Mouse (Mus musculus) gastrocnemius, adult 18-20 months (tissue): ENCODE results near the gene Ccnb2. TPM values are rescaled to one million over a fixed set of nuclear protein-coding genes. Genes with fewer than 3 reads are reported as not detected.

ENCODE experiments used
- DNase-seq: peaks from one replicate; pipeline ENCODE4 v3.0.0; 2021; ENCODE audit warnings: low spot score
- microRNA-seq: library from miRNA; unstranded; fragments of <30 nt; microRNA quantifications from one replicate; pipeline ENCODE4 v1.2.0, GENCODE M21; 2021
- total RNA-seq, 2 experiments: library from RNA; stranded (reverse); gene quantifications; 2 replicates each; pipeline ENCODE4 v1.2.3; 2021

Gene Ccnb2
- total RNA-seq, 2 experiments from 2014 or later: 0.14 TPM; not detected in 1

DNA sequence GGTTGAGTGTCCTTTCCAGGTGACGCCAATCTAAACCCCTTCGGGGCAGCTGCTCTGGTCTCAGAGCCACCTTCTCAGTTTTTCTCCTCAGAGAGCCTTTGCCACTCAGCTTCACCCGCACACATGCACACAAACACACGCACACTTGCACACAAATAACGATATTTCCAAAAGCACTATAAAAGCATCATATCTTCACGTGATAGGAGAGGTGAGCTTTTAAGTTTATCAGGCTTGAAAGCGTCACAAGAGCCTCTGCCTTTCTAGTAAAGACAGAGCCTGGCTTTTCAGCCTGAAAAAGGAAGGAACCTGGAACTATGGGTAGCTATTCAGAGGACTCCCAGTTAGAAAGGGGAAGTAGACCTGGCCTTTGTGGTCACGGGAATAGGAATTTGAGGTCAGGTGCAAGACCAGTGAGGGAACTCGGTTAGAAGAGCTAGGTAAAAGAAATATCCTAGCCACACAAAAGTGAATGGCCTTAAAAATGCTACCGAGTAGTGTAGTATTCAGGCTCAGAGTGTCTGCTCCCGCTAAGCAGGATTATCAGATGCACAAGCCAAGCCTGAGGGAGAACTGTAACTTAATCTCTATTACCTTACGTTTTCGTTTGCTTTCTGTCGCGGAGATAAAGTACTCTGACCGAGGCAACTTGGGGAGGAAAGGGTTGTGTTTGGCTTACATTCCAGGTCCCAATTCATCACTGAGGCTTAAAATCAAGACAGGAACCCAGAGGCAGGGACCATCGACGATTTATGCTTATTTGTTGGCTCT lies 36.2 kb downstream of the Ccnb2 start:
- DNase-seq: no peak

DNA sequence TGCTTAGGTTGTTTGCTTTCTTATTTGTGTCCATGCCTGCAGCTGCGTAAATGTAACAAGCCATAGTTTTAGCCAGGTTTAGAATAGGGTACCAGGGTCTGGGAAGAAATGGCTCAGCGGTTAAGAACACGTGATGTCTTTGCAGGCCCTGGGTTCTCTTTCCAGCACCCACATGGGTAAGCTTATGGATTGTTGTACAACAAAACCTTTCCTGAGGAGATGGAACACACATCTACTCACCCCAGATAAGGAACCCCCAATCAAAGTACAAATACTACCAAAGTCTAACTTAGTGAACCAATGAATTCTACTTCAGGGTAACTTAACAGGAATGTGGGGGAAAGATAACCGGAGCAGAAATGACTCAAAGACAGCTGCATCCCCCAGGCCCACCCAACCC lies 36.9 kb downstream of the Ccnb2 start:
- no peak for DNase-seq

DNA sequence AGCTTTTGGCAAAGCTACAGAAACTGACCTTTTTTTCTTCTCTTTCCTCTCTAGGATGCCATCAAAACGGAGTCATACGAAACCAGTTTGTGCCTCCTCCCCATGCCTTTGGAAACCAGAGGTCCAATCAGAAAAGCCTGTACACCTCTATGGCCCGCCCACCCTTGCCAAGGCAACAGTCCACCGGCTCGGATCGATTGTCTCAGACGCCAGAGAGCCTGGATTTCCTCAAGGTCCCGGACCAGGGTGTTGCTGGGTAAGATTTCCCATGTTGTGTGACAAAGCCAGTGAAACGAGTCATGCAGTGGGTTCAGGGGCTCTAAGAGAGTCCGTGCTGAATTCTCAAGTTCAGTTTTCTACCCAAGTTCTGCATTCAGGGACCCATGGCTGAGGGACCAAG lies 37.6 kb downstream of the Ccnb2 start:
- no peak for DNase-seq

DNA sequence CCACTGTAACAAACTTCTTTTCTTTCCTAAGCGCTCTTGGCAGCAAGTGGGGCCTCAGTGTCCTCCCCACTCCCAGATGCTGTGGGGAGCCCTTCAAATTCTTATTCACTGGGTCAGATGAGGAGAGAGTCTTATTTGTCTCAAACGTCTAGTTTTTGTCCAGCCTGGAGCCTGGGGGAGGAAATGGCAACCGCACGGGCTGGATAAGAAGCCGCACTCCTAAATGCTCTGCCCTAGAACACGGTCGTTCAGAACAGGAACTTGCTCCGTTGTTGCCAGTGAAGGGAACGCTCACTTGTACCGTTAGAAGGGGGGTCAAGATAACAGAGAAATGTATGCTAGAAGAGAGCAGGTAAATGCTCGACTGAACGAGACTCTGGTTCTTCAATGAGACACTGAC lies 39.3 kb downstream of the Ccnb2 start:
- peak; percentile 20 for DNase-seq

DNA sequence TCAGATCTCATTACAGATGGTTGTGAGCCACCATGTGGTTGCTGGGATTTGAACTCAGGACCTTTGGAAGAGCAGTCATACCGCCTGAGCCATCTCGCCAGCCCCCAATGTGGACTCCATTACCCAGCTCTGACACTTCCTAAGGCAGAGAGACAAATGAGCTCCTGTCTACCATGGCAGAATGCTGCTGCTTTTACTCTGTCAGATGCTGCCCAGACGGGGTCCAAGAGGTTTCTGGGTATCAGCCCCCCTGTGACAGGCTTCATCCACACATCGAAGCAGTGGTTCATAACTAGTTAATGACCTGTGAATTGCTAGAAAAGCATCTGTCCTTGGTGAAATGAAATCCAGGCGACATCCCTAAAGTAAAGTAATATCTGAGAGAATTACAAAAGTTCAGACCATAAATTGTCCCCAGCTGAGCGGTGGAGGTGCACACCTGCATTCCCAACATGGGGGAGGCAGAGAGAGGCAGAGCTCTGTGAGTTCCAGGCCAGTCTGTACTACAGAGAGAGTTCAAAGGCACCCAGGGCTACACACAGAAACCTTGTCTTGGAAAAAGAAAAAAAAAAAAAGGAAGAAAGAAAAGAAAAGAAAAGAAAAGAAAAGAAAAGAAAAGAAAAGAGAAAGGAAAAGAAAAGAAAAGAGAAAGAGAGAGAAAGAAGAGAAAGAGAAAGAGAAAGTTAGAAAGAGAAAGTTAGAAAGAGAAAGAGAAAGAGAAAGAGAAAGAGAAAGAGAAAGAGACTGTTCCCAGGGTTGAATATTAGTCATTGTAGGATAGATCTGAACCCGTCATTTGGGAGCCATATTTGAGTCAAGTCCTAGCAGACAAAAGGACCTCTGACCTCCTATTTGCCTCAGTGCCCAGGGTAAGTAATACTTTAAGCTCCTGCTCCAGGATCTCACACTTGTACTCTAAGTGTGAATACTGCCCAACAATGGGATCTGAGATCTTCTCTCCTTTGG lies 41.6 kb downstream of the Ccnb2 start:
- DNase-seq: no peak

DNA sequence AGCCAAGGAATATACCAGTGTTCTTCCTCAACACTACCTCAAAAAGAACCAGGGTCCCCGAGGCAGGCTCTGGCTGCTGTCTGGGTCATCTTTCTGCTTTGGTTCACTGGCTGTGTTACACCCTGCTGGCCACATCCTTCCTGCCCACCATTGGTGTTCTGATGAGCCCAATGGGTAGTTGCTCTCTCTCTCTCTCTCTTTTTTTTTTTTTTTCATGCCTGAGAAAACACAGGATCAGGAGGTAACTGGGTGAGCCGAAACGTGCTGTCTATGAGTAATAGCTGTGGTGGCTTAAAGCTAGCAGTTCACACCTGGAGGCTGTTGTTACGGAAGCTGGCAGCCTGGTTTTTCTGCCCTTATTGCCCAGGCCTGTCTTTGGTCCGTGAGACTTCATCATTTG lies 49.7 kb downstream of the Ccnb2 start:
- no peak for DNase-seq

DNA sequence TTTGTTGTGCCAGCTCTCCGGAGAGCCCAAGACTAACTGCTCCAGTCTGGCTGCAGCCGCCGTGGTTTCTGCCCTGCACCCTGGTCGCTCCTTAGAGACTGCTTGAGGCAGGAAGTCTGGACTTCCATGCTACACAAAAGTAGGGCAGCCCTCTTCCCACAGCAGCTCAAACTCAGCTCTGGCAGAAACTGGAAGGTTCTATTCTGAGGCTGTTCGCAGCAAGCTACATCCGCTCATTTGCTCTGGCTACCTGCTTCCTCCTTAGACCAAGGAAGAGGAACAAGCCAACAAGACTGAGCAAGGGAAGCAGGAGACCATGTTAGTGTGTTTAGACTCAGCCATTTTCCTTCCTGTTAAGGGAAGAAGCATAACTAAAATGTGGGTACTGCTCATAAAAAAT lies 54.4 kb downstream of the Ccnb2 start:
- no peak for DNase-seq

DNA sequence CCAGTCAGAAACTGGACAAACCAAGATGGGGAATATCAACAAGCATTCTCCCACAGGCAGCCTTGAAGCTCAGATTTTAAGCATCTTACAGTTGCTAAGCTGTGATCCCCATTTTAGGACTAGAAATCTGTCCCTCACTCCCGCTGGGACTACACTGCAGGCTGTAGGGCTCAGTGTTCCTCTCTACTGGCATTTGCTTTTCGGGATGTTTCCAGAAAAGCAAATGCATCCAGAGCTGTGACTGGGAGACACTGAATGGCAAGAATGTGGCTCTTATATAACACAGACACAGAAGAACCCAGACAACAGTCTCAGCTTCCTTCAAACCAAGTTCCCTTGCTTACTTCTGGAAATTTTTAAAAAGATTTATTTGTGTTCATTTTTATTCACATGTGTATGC lies 55.4 kb downstream of the Ccnb2 start:
- no peak for DNase-seq

DNA sequence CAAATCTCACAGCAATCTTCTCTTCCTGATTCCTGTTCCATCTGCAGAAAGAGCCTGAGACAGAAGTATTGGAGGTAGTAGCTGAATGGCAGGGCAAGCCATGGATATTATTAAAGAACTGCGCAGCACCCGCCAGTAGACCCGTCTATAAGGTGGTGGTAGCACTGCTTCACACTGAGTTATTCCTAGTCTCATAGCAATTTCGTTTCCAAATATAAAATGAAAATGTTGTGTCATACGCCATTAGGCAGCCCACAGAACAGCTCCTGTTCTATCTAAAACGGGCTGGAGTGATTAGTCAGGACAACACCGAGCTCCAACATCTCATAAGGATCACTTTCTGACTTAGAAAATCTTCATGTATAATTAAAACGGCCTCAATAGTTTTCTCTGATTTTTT lies 56.6 kb downstream of the Ccnb2 start:
- DNase-seq: no peak

DNA sequence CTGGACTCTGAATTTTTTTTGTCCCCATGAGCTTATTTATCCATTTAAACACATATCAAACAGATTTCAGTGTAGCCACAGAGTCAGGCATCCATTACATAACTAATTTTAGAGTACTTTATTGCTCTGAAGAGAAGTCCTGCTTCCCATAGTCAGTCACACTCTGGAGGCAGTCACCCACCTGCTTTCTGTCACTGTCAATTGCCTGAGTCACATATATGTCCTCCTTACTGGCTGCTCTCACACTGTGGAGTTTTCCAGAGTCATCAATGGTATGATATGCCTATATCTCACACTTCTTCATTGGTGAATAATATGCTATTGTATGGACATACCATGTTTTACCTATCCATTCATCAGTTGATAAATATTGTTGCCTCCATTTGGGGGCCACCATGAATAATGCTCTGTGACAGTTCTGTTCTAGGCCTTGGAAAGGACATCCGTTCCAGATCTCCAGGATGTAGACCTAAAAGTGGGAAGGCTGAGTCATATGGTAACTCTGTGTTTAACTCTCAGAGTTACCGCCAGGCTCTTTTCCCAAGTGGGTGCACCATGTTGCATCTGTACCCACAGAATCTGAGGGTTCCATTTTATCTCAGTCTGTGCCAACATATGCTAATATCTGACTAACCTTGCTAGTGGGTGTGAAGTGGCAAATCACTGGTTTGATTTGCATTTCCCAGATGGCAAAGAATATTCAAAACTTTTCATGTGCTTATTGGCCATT lies 61.8 kb downstream of the Ccnb2 start:
- no peak for DNase-seq

Small RNA genes within 50 kb of the gene (microRNA-seq; reads per million reads assigned to microRNA genes)
- gene Mir5626: 1.0 reads per million

Other genes starting within 250 kb of the Ccnb2 start
- 1 to 10 TPM; 6.8 to 8.7 TPM for gene Myo1e, start 214.2 kb downstream of the Ccnb2 start, total RNA-seq
- 10 to 100 TPM; 12.0 to 13.4 TPM for gene Rnf111, start 82.2 kb upstream of the Ccnb2 start, total RNA-seq
- gene Sltm, start 121.2 kb upstream of the Ccnb2 start, total RNA-seq: 10 to 100 TPM; 16.8 to 19.0 TPM
- not detected for gene Gm10642, start 234.7 kb upstream of the Ccnb2 start, total RNA-seq
- 10 to 100 TPM; 12.5 to 13.9 TPM for gene Mindy2, start 235.6 kb upstream of the Ccnb2 start, total RNA-seq